21 mouse cellular contexts compared by ENCODE assay signal in genomic region chr5:117269395-117269794, GRCm38 (mm10).
"Had no signal": no experiment of that assay in that cellular context is flagged by ENCODE, and none has a peak within 500 bp of the region (broad histone marks: within the 10 kb centered on the region; RNA-seq: fewer than 3 reads in every experiment).

No protein-coding gene starts in this region.

- H3K4me2 ChIP-seq: liver, embryonic 12.5 days; lung, embryonic 15.5 days; midbrain, embryonic 11.5 days; neural tube, embryonic 13.5 days; neural tube, embryonic 15.5 days had no signal

- H3K4me3 ChIP-seq: liver, embryonic 12.5 days; lung, embryonic 15.5 days; megakaryocyte, embryonic 14.5 days; myocyte; neural tube, embryonic 13.5 days; neural tube, embryonic 15.5 days had no signal

- DNase-seq: lung, adult 2 months; lung, postnatal 10 days; lung, postnatal 4 days; midbrain, embryonic 14.5 days; retina, postnatal 1 day; right cerebral cortex, adult 18-20 months; right cerebral cortex, postnatal 25 days; right cerebral cortex, postnatal 4 days; spleen, adult 18-20 months; thymus, adult 2 months; thymus, postnatal 25 days; thymus, postnatal 4 days had no signal

- H3K27me3 ChIP-seq: liver, embryonic 12.5 days; lung, embryonic 15.5 days; megakaryocyte, embryonic 14.5 days; neural tube, embryonic 13.5 days; neural tube, embryonic 15.5 days had no signal

- ATAC-seq: liver, embryonic 12.5 days; midbrain, embryonic 16.5 days had no signal

- H3K4me1 ChIP-seq: liver, embryonic 12.5 days; lung, embryonic 15.5 days; neural tube, embryonic 13.5 days; neural tube, embryonic 15.5 days had no signal

- H3K9ac ChIP-seq: liver, embryonic 12.5 days; liver, embryonic 14.5 days; lung, embryonic 15.5 days; neural tube, embryonic 13.5 days; neural tube, embryonic 15.5 days had no signal

- H3K36me3 ChIP-seq: lung, embryonic 15.5 days had no signal

- H3K9me3 ChIP-seq: liver, embryonic 12.5 days; lung, embryonic 15.5 days; megakaryocyte, embryonic 14.5 days; neural tube, embryonic 13.5 days; neural tube, embryonic 15.5 days had no signal

- H3K27ac ChIP-seq: liver, embryonic 12.5 days; liver, embryonic 14.5 days; lung, embryonic 15.5 days; neural tube, embryonic 13.5 days; neural tube, embryonic 15.5 days had no signal
